In genomic region chr7:45897258-45897757, GRCm38 (mm10) we compare ENCODE assay signal across 8 mouse cellular contexts. TPM values are rescaled to one million over a fixed set of nuclear protein-coding genes. Genes with fewer than 3 reads are reported as not detected.
DNase-seq lines count a peak whose midpoint lies in the region; ATAC-seq and TF ChIP-seq lines count a peak whose summit lies in the region.
"Had no signal": no experiment of that assay in that cellular context is flagged by ENCODE, and none has a peak within 500 bp of the region (broad histone marks: within the 10 kb centered on the region; RNA-seq: fewer than 3 reads in every experiment).

No protein-coding gene starts in this region.

- H3K36me3 ChIP-seq in MEL (ENCODE audit: control insufficient read depth in 1 of 2, insufficient read depth in 2 of 2, low read length in 2 of 2): peaks cover 0 to 3% of the 10 kb centered on the region in 2 experiments; a peak in 1 of 4 replicates
- H3K36me3 ChIP-seq in forebrain, postnatal 0 days (ENCODE audit: insufficient read depth): no peaks in the 10 kb centered on the region
- peaks cover 14% of the 10 kb centered on the region for H3K36me3 ChIP-seq in megakaryocyte, embryonic 14.5 days (replicated peaks; ENCODE audit: low read length)

- no peak for TF ChIP-seq EP300 in MEL (IDR thresholded peaks at IDR 0.05; ENCODE audit: low read depth in 1 of 2, low read length in 2 of 2)

- H3K4me1 ChIP-seq in MEL (ENCODE audit: control insufficient read depth in 1 of 2, insufficient read depth in 2 of 2, low read length in 2 of 2): peaks cover 0 to 10% of the 10 kb centered on the region in 2 experiments; a peak in 2 of 4 replicates
- H3K4me1 ChIP-seq in forebrain, postnatal 0 days (ENCODE audit: insufficient read depth): no peaks in the 10 kb centered on the region
- peaks cover 47% of the 10 kb centered on the region for H3K4me1 ChIP-seq in megakaryocyte, embryonic 14.5 days

- H3K27ac ChIP-seq in MEL (ENCODE audit: control insufficient read depth, low read depth, low read length): peak overlapping the region; percentile 90
- H3K27ac ChIP-seq in forebrain, postnatal 0 days (ENCODE audit: low read depth, low read length): peak overlapping the region; percentile 74

- no peak for TF ChIP-seq CTCF in MEL (IDR thresholded peaks at IDR 0.05 in 2 of 3, conservative IDR thresholded peaks at IDR 0.05 in 1 of 3; ENCODE audit: control insufficient read depth in 1 of 3, insufficient read depth in 1 of 3, low read depth in 2 of 3, low read length in 3 of 3, poor library complexity in 1 of 3, severe bottlenecking in 1 of 3)
- TF ChIP-seq CTCF in forebrain, postnatal 0 days (IDR thresholded peaks at IDR 0.05; ENCODE audit: low read depth): no peak

- no peak for TF ChIP-seq RAD21 in MEL (IDR thresholded peaks at IDR 0.05; ENCODE audit: low read depth, low read length)

- H3K79me2 ChIP-seq in MEL (ENCODE audit: control insufficient read depth, insufficient read depth, low read length, poor library complexity): peaks cover 5% of the 10 kb centered on the region; the same call in 1 of the 2 replicates

- H3K9ac ChIP-seq in MEL (ENCODE audit: control insufficient read depth, low read depth, low read length, poor library complexity, severe bottlenecking): peak overlapping the region; percentile 92
- H3K9ac ChIP-seq in forebrain, postnatal 0 days: peak overlapping the region; percentile 63

- peak; percentile 51 for ATAC-seq in forebrain, postnatal 0 days
- ATAC-seq in inflammation-experienced regulatory T-cells, adult 6 months: peak; percentile 23

- intact Hi-C loops in left cerebral cortex, postnatal 25 days (cut with DNase I): loop anchor here (1.0 kb wide), 1 partner anchor 19 kb away; no protein-coding TSS in a partner anchor

- H3K4me2 ChIP-seq in forebrain, postnatal 0 days (ENCODE audit: low read depth): peak overlapping the region; percentile 71

- peak; percentile 85 for DNase-seq in MEL (ENCODE audit: low read depth, low spot score)
- peak; percentile 82 for DNase-seq in brain, adult 2 months (ENCODE audit: low read depth, low spot score)
- peak; percentile 67 for DNase-seq in forebrain, postnatal 0 days
- peak; percentile 59 to 74 for DNase-seq in left cerebral cortex, postnatal 25 days (ENCODE audit: low spot score in 2 of 2)
- DNase-seq in spleen, postnatal 10 days (ENCODE audit: low spot score in 2 of 2): peak; percentile 70 to 75

- no peaks in the 10 kb centered on the region for H3K27me3 ChIP-seq in MEL (ENCODE audit: control insufficient read depth in 1 of 2, insufficient read depth in 2 of 2, low read length in 2 of 2)
- H3K27me3 ChIP-seq in forebrain, postnatal 0 days (ENCODE audit: insufficient read depth, low read length): no peaks in the 10 kb centered on the region
- peaks cover 8% of the 10 kb centered on the region for H3K27me3 ChIP-seq in megakaryocyte, embryonic 14.5 days (replicated peaks)

- H3K9me3 ChIP-seq in MEL (replicated peaks; ENCODE audit: insufficient read depth, low read length): no peaks in the 10 kb centered on the region
- H3K9me3 ChIP-seq in forebrain, postnatal 0 days (ENCODE audit: low read length): no peaks in the 10 kb centered on the region
- H3K9me3 ChIP-seq in megakaryocyte, embryonic 14.5 days: 0 out of 2 replicates have a peak, but pooled peaks cover 3% of the 10 kb centered on the region

- peak; percentile 59 to 71 for TF ChIP-seq POLR2A in MEL (IDR thresholded peaks at IDR 0.05; ENCODE audit: control insufficient read depth in 1 of 2, insufficient read depth in 1 of 2, low read depth in 1 of 2, low read length in 2 of 2, poor library complexity in 1 of 2)

- 2% methylated on average over 19 of the region's 19 CpGs for WGBS in forebrain, postnatal 0 days

- peak overlapping the region; percentile 63 to 80 for H3K4me3 ChIP-seq in MEL (ENCODE audit: control insufficient read depth in 1 of 2, insufficient read depth in 1 of 2, low read depth in 2 of 2, low read length in 2 of 2)
- H3K4me3 ChIP-seq in forebrain, postnatal 0 days (ENCODE audit: low read depth, low read length): peak overlapping the region; percentile 55
- H3K4me3 ChIP-seq in megakaryocyte, embryonic 14.5 days (replicated peaks): peak overlapping the region; percentile 94

TF ChIP-seq in MEL, 35 proteins besides CTCF, POLR2A, EP300 and RAD21 (continues in another document):
- TF ChIP-seq ZNF384 (IDR thresholded peaks at IDR 0.05; ENCODE audit: low read depth, low read length) (no peak), MAX (IDR thresholded peaks at IDR 0.05; ENCODE audit: low read length) (no peak), TBP (IDR thresholded peaks at IDR 0.05; ENCODE audit: low read depth, low read length) (no peak), MAFK (IDR thresholded peaks at IDR 0.05; ENCODE audit: borderline replicate concordance, low read depth, low read length) (no peak), SMC3 (IDR thresholded peaks at IDR 0.05; ENCODE audit: low read depth, low read length) (no peak), MEF2A (IDR thresholded peaks at IDR 0.05; ENCODE audit: extremely low read depth, insufficient replicate concordance, low read depth, low read length, poor library complexity, severe bottlenecking) (no peak), GATA1 (IDR thresholded peaks at IDR 0.05; ENCODE audit: low read depth, low read length) (no peak), JUND (IDR thresholded peaks at IDR 0.05; ENCODE audit: low read depth, low read length) (no peak), BHLHE40 (IDR thresholded peaks at IDR 0.05; ENCODE audit: borderline replicate concordance, low read depth, low read length) (no peak), NRF1 (IDR thresholded peaks at IDR 0.05; ENCODE audit: insufficient read depth, low read depth, low read length, poor library complexity, severe bottlenecking) (no peak), CHD1 (IDR thresholded peaks at IDR 0.05; ENCODE audit: low read depth, low read length) (no peak), POLR2AphosphoS2 (IDR thresholded peaks at IDR 0.05; ENCODE audit: low read length) (peak; percentile 54; the same call in 1 of the 2 replicates), TAL1 (IDR thresholded peaks at IDR 0.05; ENCODE audit: low read length) (no peak), CHD2 (IDR thresholded peaks at IDR 0.05; ENCODE audit: low read length) (no peak), HCFC1 (IDR thresholded peaks at IDR 0.05; ENCODE audit: low read depth, low read length) (no peak), UBTF (IDR thresholded peaks at IDR 0.05; ENCODE audit: borderline replicate concordance, insufficient read depth, low read depth, low read length) (no peak)

RNA-seq across cellular contexts. Expression of gene Tmem143, which starts 0.6 kb away (rescaled TPM):
- 10.1 and 10.7 TPM in 2 replicates for total RNA-seq in MEL (2012; rRNA removed)
- 10 to 100 TPM in 1 of 2 experiments, not detected in 1; 20.1 TPM for polyA plus RNA-seq in MEL (2012; ENCODE audit: insufficient read depth in 1 of 2, insufficient read length in 2 of 2, low read depth in 1 of 2, low replicate concordance in 2 of 2, missing spikeins in 1 of 2)
- 22.1 and 29.7 TPM in 2 replicates for total RNA-seq in forebrain, postnatal 0 days (2014; rRNA removed)
- 4.9 and 5.7 TPM in 2 replicates for polyA plus RNA-seq in forebrain, postnatal 0 days (2015; fragmentation: Nextera tagmentation; extraction: Ambion mirVana)
- 1 to 10 TPM; 3.7 to 7.0 (median 5.0) TPM for polyA plus RNA-seq in inflammation-experienced regulatory T-cells, adult 6 months (2017; shearing (Covaris generic))
- 10 to 100 TPM; 17.6 to 20.1 TPM for total RNA-seq in left cerebral cortex, postnatal 25 days (2021)
- polyA plus RNA-seq in megakaryocyte, embryonic 14.5 days (2012; ENCODE audit: insufficient read depth, low replicate concordance): 19.2 and 32.5 TPM in 2 replicates

RNA-seq across cellular contexts. Expression of gene Syngr4, which starts 0.8 kb away (rescaled TPM):
- total RNA-seq in MEL (2012; rRNA removed): 0.33 and 0.46 TPM in 2 replicates
- 1 to 10 TPM in 1 of 2 experiments, not detected in 1; 1.1 TPM for polyA plus RNA-seq in MEL (2012; ENCODE audit: insufficient read depth in 1 of 2, insufficient read length in 2 of 2, low read depth in 1 of 2, low replicate concordance in 2 of 2, missing spikeins in 1 of 2)
- total RNA-seq in forebrain, postnatal 0 days (2014; rRNA removed): 0.31 TPM in 1 of 2 replicates, not detected in the other
- polyA plus RNA-seq in forebrain, postnatal 0 days (2015; fragmentation: Nextera tagmentation; extraction: Ambion mirVana): 0.40 TPM in 2 replicates
- polyA plus RNA-seq in inflammation-experienced regulatory T-cells, adult 6 months (2017; shearing (Covaris generic)): under 1 TPM in 1 of 3 experiments, not detected in 2; 0.52 TPM
- total RNA-seq in left cerebral cortex, postnatal 25 days (2021): not detected
- 2.7 and 6.4 TPM in 2 replicates for polyA plus RNA-seq in megakaryocyte, embryonic 14.5 days (2012; ENCODE audit: insufficient read depth, low replicate concordance)
- total RNA-seq: neutrophil, adult 5-6 weeks had no signal

RNA-seq across cellular contexts. Expression of gene Grin2d, which starts 19.1 kb away (rescaled TPM):
- 0.16 and 0.19 TPM in 2 replicates for total RNA-seq in MEL (2012; rRNA removed)
- polyA plus RNA-seq in MEL (2012; ENCODE audit: insufficient read depth in 1 of 2, insufficient read length in 2 of 2, low read depth in 1 of 2, low replicate concordance in 2 of 2, missing spikeins in 1 of 2): under 1 TPM in 1 of 2 experiments, not detected in 1; 0.57 TPM
- total RNA-seq in forebrain, postnatal 0 days (2014; rRNA removed): 9.0 and 12.9 TPM in 2 replicates
- 1.9 and 3.4 TPM in 2 replicates for polyA plus RNA-seq in forebrain, postnatal 0 days (2015; fragmentation: Nextera tagmentation; extraction: Ambion mirVana)
- not detected for polyA plus RNA-seq in inflammation-experienced regulatory T-cells, adult 6 months (2017; shearing (Covaris generic))
- total RNA-seq in left cerebral cortex, postnatal 25 days (2021): 10 to 100 TPM; 10.9 TPM
- polyA plus RNA-seq in megakaryocyte, embryonic 14.5 days (2012; ENCODE audit: insufficient read depth, low replicate concordance): 0.31 and 2.6 TPM in 2 replicates
- total RNA-seq: neutrophil, adult 5-6 weeks had no signal

RNA-seq across cellular contexts. Expression of gene Emp3, which starts 23.9 kb away (rescaled TPM):
- 65.1 and 75.0 TPM in 2 replicates for total RNA-seq in MEL (2012; rRNA removed)
- polyA plus RNA-seq in MEL (2012; ENCODE audit: insufficient read depth in 1 of 2, insufficient read length in 2 of 2, low read depth in 1 of 2, low replicate concordance in 2 of 2, missing spikeins in 1 of 2): 100 to 1,000 TPM in 1 of 2 experiments, not detected in 1; 111 TPM
- total RNA-seq in forebrain, postnatal 0 days (2014; rRNA removed): 10.0 and 22.7 TPM in 2 replicates
- 24.9 and 33.7 TPM in 2 replicates for polyA plus RNA-seq in forebrain, postnatal 0 days (2015; fragmentation: Nextera tagmentation; extraction: Ambion mirVana)
- 100 to 1,000 TPM; 512 to 771 (median 583) TPM for polyA plus RNA-seq in inflammation-experienced regulatory T-cells, adult 6 months (2017; shearing (Covaris generic))
- 1 to 10 TPM; 6.6 to 7.2 TPM for total RNA-seq in left cerebral cortex, postnatal 25 days (2021)
- 176 and 453 TPM in 2 replicates for polyA plus RNA-seq in megakaryocyte, embryonic 14.5 days (2012; ENCODE audit: insufficient read depth, low replicate concordance)

RNA-seq across cellular contexts. Expression of gene Kdelr1, which starts 24.7 kb away (rescaled TPM):
- total RNA-seq in MEL (2012; rRNA removed): 33.2 and 42.3 TPM in 2 replicates
- 10 to 100 TPM in 1 of 2 experiments, not detected in 1; 60.6 TPM for polyA plus RNA-seq in MEL (2012; ENCODE audit: insufficient read depth in 1 of 2, insufficient read length in 2 of 2, low read depth in 1 of 2, low replicate concordance in 2 of 2, missing spikeins in 1 of 2)
- total RNA-seq in forebrain, postnatal 0 days (2014; rRNA removed): 129 TPM in 2 replicates
- polyA plus RNA-seq in forebrain, postnatal 0 days (2015; fragmentation: Nextera tagmentation; extraction: Ambion mirVana): 45.8 and 49.6 TPM in 2 replicates
- polyA plus RNA-seq in inflammation-experienced regulatory T-cells, adult 6 months (2017; shearing (Covaris generic)): 10 to 100 TPM; 18.9 to 39.3 (median 36.9) TPM
- total RNA-seq in left cerebral cortex, postnatal 25 days (2021): 10 to 100 TPM; 81.2 to 84.0 TPM
- 331 and 1,292 TPM in 2 replicates for polyA plus RNA-seq in megakaryocyte, embryonic 14.5 days (2012; ENCODE audit: insufficient read depth, low replicate concordance)

Comparison
In these comparisons a context has a peak if more than half of its experiments do, and no peak if none do; other contexts are left out.
1. Peak in every context shown above with its lines: DNase-seq, ATAC-seq, H3K4me3 ChIP-seq and H3K27ac ChIP-seq.